Mouse (Mus musculus): ENCODE results near the gene Rufy2.
"Not testable (repeated sequence)": the region's sequence is repeated elsewhere in the genome, so short reads cannot be mapped to it uniquely, and the experiment has no call there.

The Rufy2 gene

DNA sequence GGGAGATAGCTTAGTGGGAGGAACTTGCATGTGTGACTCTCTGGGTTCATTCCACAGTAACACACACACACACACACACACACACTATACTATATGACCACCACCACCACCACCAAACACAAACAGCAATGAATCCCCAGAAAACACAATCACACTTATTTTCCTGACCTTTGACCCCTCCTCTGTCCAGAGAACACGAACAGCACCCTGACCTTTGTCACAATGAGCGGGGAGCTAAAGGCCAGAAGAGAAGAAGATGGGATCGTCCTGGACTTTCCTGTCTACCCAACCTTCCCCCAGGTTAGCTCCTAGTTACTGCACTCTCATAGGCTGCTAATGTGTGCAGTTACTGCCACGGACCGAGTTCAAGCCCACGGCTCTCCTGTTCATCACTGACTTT lies 72.0 kb downstream of the Rufy2 start:
- no peak for DNase-seq (ENCODE audit: low spot score)

DNA sequence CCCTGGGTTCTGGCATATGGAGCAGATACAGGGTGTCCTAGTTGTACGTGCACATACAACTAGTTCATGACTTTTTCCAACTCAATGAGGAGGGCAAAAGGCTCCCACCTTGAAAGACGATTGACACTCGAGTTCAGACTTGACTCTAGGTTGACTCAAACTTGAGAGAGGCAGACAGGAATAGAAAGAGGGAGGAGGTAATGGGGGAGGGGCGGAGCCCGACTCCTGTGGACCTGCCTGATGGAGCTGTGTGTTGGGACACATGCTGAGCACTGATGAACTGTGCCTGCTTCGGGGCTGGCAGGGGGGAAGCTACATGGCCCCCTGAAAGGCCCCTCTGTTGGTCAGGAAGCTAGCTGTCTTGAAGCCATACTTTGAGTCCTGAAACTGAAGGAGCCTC lies 73.0 kb downstream of the Rufy2 start:
- no peak for DNase-seq (ENCODE audit: low spot score)

DNA sequence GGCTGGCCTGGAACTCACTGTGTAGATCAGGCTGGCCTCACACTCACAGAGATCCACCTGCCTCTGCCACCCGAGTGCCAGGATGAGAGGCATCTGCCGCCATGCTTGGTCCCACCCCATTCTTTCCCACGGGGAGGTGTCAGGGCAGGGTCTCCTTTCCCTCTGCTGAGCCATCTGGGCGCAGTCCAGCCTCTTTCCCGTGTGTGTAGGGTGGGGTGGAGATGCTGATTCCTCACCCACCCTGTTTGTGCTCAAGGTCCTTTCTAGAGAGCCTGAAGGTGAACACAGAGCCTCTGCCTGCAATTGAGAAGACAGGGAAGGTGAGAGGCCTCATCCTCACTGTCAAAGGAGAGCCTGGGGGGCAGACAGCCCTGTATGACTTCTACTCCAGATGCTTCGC lies 74.0 kb downstream of the Rufy2 start:
- DNase-seq (ENCODE audit: low spot score), result not testable (repeated sequence)

DNA sequence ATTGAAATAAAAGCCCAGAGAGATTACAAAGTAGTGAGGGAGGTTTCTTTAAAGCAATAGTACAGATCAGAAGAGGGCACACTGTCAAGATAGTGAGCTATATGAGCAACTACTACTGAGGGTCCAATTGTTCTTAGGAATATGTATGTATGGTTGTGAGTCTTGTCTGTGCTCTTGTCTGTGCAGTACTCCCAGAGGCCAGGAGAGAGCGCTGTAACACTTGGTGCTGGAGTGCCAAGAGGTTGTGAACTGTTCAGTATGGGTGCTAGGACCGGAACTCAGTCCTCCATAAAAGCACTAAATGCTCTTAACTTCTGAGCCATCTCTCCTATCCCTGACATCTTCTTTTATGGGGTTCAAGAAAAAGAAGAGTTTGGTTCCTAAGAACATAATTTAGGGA lies 74.6 kb downstream of the Rufy2 start:
- peak; percentile 22 for DNase-seq (ENCODE audit: low spot score)

DNA sequence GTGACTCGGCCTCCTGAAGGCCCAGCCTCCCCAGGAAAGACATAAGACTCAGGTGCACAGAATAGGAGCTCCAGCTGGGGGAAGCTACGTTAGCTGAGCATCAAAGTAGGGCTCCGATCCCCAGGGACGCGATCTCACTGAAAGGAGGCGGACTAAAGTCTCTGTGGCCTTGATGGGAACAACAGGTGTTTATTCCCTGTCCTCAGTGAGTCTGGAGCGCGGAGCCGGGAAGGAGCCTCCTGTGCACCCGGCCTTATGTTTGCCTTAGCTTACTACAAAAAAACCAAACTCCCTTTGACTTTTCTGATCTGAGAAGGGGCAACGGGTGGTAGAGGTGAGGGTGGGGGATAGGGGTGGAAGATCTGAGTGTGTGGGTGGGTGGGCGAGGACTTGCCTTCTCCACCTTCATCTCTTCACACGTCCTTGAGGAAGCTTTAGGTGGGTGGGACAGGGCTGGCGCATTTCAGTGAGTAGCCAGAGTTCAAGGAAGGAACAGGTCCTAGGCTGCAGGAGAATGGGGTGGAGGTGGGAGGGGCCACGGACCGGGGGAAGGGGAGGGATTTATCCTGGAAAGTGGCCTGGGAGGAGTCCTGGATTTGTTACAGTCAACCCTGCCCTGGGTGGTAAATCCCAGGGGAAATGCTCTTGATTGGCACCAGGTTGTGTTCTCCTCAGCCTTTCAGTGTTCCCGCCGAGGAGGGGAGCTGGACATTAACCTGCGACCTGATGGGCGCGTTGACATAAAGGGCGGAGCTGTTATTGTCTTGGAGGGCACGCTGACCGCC lies 77.1 kb downstream of the Rufy2 start:
- peak; percentile 30 for DNase-seq (ENCODE audit: low spot score)

DNA sequence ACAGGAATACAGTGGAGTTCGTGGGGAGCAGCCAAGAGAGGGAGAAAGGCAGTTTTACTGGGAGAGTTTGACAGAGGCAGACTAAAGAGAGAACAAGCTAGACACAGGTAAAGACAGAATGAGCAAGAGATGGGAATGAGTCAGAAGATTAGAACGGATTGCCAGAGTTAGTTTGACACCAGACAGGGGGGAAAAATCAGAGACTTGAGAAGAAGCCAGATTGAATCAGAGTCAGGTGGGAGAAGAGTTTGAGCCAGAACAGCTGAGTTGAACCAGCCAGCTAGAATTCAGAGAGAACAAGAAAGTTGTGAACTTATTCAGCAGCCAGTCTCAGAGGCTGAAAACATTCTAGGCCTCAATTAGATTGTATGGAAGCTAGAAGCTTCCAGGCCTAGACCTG lies 79.8 kb downstream of the Rufy2 start, which contains the start of gene Pbld1:
Gene Pbld1 (plus strand): TSS at position 301 of the 400 bp plus-strand sequence.
- DNase-seq (ENCODE audit: low spot score), result no peak

DNA sequence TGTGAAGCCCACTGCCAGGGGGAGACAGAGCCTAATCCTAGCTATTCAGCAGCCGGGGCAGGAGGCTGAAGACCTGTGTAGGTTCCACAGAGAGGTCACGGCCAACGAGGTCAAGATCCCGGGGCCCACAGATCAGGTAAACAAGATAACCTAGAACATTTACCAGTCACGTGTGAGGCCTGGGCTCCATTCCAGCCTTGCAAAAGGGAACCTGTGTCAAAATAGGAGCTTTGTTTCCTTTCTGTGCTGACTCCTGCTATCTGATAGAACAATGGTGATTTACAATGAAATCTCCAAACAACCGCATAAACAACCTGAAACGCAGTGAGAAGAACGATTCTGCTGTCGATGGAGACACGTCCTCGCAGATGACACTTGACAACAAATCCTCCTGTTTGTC lies 80.4 kb downstream of the Rufy2 start:
- peak; percentile 33 for DNase-seq (ENCODE audit: low spot score)

DNA sequence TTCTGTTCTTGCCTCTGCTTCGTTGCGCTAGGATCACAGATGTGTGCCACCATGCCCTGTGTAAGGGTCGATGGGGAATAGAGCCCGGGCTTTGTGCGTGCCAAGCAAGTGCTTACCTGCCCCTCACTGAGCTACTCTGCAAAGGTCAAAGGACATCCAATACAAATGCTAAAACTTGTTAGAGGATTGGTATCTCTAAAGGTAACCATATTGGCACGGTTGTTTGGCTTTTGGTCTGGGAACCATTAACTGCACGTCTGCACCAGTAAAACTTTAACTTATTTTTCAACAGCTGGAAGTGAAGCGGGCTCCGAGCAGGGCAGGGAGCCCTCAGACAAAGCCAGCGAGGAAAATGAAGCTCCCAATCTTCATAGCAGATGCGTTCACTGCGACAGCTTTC lies 81.2 kb downstream of the Rufy2 start:
- no peak for DNase-seq (ENCODE audit: low spot score)

DNA sequence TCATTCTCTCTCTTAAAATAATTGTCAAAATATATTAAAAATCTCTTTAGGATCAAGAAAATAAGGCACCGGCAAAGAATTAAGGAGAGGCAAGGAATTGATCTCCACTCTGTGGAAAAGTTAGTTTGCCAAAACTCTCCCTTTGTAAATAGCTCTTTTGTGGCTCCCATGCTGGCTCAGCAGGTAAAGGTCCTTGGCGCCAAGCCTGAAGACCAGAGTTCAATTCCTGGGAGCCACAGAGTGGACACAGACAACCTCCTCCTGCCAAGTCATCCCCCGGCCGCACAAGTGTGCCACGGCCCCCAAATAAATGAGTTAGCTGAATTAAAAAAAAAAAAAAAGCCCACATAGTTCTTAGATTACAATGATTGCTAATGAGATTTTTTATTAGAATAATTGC lies 82.7 kb downstream of the Rufy2 start:
- no peak for DNase-seq (ENCODE audit: low spot score)

DNA sequence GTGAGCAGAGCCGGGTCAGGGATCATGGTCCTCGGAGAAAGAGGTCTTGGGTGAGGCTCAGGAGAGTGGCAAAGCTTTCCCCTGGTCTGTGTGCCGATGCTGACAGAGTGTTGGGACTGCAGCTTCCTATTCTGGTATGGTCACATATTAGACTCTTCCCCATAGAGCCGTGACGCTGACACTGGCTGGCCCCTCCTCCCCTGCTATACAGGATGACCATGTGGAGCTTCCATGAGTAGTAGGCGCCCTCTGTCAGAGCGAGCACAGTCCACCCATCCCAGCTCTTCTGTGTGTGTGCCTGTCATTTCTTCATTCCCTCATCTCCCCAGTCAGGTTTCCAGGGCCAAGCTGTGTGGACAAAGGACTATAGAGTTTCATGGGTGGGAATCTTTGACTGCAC lies 83.3 kb downstream of the Rufy2 start:
- DNase-seq (ENCODE audit: low spot score), result no peak

DNA sequence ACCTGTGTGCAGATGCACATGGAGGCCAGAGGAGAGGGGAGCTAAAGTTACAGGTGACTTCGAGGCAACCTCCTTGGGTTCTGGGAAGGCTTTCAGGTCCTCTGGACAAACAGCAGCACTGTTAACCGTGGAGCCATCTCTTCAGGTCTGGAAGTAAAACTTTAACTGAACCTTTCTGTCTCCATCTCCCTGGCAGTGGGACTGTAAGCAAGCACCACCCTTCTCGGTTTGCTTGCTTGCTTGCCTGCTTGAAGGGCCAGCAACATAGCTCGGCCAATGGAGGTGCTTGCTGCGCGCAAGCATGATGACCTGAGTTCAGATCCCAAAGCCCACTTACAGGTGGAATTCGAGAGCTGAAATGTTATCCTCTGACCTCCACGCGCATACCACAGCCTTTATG lies 84.5 kb downstream of the Rufy2 start:
- no peak for DNase-seq (ENCODE audit: low spot score)

DNA sequence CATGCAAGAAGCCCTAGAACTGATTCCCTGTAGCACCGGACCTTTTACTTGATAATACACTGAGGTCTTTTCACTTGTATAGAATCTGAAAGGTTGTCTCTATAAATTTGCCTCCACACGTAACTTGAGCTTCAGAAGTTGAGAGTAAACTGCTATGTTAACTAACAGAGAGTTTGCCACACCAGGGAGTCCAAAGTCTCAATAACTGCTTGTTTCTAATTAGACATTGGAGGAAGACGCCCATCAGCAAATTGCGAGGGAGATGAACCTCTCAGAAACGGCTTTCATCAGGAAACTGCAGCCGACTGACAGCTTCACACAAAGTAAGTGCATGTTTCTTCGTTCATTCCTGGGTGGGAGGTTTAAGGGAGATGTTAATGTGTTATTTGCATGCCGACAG lies 85.5 kb downstream of the Rufy2 start:
- no peak for DNase-seq (ENCODE audit: low spot score)

DNA sequence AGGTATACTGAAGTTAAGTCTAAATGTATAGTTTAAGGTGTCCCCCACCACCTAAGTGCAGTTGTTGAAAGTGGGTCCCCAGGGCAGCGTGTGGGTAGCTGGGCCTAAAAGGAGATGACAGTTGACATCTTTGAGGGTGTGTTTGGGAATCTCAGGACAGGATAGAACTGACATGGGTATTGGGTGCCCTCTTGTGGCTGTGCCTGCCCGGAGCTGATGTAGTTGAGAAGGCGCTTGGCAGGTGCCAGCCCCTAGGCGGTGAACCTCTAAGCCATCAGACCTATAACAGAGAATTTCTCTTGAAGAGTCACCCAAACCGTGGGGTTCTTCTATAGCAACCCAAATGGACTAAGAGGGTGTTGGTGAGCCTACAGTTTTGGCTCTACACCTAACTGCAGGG lies 86.0 kb downstream of the Rufy2 start:
- DNase-seq (ENCODE audit: low spot score), result peak; percentile 39
